Mouse (Mus musculus): ENCODE data around the gene Smad3.
A peak's percentile ranks its signal among the peaks of the same experiment; 100 is the strongest.

Smad3 gene

DNA sequence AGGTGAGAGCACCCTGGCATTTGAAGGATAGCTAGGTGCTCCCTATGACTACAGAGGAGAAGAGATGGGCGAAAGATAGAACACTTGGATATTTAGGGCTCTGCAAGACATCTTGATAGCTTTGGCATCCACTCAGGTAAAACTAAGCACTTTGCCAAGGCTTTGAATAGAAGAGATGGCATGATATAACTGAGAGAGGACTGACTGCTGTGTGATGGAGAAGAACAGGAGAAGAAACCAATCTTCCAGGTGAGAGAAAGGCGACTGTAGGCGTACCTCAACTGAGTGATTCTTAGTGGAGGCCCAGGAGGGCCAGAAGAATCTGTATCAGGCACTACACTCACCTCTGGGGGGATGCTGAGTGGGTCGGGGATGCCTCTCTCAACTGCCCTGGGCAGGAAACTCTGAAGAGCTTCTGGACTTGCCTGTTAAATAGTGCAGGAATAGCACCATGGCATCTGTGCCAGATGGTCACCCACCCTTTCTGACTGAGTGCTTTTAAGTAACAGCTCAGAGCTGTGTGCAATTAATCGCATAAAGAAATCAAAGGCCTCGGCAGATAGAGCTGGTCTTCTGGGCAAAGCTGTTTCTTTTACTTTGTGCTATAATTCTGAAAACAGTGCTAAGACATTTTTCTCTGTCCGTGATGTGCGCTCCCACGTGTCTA lies 132.6 kb downstream of the Smad3 start:
- no peak for DNase-seq (ENCODE audit: low spot score)

DNA sequence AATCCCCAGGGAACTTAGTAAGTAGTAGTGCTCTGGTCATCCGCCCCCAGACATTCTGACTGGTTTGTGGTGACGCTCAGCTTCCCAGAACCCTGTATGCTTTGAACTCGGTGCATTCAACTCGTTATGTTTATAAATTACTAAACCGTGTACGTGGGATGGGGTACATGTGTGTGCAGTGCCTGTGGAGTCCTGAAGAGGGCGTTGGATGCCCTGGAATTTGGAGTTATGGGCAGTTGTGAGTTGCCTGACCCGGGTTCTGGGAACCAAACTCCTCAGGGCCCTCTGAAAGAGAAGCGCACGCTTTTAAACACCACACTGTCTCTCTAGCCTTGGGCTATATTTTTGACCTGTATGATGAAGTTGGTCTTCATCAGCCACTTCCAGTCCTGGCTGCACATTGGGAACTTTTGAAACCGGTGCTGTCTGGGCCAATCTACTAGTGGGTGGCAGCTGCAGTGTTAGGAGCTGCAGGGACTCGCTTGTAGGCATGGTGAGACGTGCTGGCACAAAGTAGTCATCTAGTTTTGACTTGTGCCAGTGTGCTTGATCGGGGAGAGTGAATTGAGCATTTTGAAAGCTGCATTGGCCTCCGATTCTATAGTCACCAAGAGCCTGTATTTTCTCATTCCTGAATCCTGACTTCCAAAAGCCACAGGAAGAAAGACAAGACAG lies 133.8 kb downstream of the Smad3 start:
- DNase-seq (ENCODE audit: low spot score) = no peak

DNA sequence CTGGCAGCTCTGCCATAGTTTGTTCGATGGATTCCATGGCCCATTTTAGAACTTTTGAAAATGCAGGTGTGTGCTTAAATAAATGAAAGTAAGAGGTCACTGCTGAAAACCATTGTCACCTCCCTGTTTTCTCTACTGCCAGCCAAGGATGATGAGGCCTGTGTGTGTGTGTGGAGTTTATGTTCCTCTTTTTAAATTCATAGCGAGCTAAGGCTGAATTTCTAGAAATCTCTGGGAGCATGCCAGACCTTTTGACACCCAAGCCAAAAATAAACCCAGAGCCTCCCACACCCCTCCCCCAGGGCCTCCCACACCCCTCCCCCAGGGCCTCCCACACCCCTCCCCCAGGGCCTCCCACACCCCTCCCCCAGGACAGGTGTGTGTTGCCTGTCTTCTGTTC lies 139.8 kb downstream of the Smad3 start:
- no peak for DNase-seq (ENCODE audit: low spot score)

DNA sequence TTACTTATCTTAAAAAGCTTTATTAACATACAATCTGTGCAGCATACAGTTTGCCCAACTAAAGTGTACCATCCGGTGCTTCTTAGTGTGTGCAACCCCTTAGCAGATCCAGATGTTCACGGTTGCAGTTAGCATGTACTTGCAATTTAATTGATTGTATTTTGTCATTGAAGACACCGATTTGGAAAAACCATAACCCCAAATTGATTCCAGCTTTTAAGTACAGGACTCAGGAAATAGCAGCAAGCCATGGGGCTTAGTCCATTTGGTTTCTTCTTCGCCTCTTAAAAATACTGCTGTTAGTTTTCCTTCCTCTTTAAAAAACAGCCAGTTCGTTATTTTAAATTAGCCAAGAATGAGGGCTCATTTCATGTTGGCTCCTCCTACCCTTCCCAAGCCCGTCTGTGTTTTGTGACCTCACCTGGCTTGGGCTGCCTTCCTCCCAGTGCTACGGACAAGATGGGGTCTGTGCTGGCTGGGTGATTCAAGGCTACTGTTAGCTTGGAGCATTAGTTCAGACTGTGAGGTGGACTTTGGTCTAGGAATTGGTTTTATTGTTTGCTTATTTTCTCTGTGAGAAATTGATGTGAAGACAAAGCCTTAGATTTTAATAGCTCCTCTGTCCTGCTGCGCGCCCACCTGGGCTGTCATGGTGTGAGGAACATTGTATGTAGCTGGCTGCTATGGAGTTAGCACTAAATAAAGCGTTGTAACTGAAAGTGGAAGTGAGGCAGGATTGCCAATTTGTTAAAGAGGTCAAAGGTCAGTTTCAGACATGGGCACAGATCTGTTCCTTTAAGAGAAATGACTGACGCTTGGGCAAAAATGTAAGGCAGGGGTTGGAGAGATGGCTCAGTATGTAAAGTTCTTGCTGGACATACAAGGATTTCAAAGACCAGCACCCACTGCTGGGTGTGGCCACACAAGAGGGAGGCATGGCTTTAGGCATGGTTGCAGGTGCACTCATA lies 143.5 kb downstream of the Smad3 start:
- no peak for DNase-seq (ENCODE audit: low spot score)

DNA sequence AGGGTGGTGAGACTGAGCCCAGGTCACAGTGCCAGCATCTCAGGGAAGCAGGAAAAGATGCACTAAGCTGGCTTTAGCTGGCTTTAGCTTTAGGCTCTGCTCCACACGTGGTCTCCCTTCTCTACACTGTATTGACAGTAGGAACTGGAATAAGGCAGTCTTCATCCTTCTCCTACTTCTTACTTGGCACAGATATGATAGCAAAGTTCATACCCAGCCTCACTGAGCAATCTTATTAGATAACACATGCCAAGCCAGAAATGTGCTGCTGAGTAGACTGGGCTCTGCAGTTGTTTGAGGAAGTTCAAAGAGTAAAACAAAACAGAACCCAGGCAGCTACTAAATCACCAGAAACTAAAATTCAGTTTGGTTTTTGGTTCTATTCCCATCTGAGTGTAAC lies 144.2 kb downstream of the Smad3 start:
- DNase-seq (ENCODE audit: low spot score) = no peak

DNA sequence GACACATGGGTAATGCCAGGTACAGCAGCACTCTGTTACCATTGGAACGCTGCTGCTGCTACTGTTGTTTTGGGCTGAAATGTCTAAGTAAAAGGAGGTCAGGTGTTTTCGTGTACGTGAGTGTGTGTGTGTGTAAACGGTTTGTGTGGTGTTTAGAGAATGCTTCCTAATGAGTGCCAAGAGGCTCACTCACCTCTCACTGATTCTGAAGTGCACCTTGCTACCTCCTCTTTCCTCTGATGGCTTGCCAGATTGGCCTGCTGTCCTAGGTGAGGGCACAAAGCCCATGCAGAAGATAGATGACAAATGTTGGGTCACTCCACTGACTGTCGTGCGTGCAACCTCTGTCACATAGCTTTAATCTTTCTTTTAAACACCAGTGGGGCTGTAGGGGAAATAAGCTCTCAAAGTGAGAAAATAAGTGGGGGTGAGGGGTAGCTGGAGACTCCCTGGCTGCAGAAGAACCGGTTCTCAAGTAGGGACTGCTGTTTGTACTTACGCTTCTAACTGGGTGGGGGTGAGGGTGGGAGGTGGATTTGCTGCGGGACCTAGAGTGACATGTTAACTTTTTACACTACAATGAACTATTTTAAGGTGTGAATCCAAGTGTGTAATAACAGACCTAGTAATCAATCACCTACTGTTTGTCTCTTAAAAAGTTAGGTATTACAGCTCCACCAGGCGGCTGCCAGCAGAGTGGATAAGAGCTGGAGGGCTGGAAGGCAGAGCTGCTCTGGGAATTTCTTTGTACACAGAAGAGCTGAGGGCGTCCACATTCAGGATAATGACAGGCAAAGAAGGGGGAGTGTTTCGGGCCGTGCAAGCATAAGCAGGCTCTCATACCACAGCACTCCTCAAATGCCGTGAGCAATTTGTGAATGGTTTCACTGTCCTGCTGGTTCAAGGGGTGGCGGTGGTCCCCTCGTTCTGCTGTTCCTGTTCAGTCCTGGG lies 145.0 kb downstream of the Smad3 start:
- no peak for DNase-seq (ENCODE audit: low spot score)

DNA sequence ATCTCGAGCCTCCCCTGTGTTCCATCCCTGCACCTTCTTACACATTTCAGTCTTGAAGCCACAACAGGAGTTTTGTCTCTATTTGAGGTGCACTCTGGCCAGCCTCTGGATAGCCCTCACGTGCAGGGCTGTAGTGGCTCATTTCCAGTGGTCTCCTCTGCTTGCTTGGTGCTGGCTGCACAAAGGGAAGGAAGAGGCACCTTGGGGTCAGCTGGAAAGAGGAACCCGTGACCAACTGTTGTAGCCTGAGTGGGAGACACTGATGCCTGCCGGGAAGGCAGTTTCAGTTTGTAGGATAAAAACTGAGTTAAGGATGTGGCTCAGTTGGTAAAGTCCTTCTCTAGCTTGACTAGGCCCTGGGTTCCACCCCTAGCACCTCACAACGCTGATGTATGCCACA lies 145.8 kb downstream of the Smad3 start:
- DNase-seq (ENCODE audit: low spot score) = no peak

DNA sequence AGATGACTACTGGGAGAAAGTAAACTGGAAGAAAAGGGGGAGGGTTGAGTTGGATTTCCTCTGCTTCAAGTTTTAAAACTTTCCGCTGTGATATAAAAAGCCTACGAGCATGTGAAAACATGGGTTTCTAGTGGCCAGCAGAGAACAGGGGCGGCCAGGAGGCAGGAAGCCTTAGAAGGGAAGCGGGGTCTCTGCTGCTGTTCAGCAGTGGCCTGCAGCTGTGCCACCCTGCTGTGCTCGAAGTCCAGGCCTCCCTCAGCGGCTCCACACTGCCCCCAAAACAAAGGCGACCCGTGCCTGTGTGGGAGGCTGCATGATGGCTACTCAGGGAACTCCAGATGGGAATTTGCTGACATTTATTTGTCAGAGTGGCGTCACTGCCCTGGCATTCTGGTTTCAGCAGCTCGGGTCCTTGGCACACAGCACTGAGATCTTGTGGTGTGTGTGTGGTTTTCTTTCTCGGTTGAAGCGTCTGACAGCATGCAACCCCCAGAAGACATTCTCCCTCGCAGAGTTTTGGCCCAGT lies 146.9 kb downstream of the Smad3 start:
- DNase-seq (ENCODE audit: low spot score) = no peak

DNA sequence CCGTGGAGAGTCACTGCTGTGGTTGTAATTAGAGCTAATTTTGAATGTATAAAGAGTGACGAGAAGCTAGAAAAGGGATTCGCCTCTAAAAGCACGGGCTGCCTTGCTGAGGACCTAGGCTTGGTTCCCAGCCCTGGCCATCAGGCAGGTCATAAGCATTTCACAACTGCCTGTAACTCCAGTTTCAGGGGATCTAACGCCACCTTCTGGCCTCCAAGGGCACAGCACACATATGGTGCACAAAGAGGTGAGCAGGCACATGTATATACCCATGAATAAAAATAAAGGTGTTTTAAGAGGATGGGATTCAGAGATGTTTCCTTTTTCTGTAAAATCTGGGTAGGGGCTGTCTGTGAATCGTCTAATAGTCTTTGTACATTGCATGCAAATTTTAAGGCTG lies 147.6 kb downstream of the Smad3 start:
- DNase-seq (ENCODE audit: low spot score) = no peak

DNA sequence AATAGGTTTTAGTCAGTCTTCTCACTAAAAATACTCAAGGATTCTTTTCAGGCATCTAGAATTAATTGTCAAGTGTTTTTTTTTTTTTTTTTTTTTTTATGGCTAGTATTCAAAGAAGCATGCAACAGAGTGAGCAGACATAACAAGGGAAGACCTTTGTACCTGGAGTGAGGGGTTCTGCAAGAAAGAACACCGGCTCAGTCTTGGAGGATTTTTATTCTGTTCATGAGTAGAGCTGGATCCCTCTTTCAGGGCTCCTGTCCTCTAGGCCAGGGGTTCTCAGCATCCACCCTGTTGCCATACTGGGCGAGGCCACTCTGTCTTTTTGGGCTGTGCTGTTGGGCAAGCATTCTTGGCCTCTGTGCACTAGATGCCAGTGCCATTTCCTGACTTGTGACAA lies 148.0 kb downstream of the Smad3 start:
- no peak for DNase-seq (ENCODE audit: low spot score)

DNA sequence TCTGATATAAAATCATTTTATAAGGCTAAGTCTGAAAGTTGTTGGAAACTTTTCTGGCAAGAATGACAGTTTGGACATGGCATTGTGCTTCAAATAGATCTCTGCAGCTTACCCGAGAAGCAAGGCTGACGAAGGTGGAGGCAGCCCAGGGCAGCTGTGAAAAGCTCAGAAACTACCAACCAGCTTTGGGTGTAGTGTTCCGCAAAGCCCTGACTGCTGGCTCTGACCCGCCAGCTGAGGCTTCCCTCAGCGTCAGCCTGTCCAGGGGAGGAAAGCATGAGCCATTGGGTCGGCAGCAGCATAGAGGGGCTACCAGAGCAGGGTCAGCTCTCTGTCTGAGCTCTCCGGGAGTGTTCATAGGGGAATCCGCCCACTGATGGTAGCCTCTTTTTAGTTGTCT lies 148.5 kb downstream of the Smad3 start:
- no peak for DNase-seq (ENCODE audit: low spot score)

DNA sequence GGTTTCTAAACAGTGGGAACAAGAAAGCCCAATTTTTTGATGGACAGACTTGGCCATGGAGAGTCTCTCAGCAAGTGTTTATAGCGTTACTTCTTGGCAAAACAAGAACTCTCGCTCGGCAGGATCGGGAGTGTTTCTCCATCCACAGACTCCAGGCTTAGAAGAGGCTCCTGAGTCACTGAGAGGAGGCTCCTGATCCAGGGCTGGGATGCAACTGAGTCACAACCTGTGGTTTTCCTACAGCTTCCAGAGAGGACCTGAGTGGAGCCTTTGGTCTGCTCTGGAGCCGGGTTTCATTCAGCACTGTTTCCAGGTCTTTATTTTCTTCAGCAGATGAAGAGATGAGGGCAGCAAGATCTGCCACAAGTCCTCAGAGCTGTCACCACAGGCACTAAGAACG lies 149.8 kb downstream of the Smad3 start:
- no peak for DNase-seq (ENCODE audit: low spot score)

DNA sequence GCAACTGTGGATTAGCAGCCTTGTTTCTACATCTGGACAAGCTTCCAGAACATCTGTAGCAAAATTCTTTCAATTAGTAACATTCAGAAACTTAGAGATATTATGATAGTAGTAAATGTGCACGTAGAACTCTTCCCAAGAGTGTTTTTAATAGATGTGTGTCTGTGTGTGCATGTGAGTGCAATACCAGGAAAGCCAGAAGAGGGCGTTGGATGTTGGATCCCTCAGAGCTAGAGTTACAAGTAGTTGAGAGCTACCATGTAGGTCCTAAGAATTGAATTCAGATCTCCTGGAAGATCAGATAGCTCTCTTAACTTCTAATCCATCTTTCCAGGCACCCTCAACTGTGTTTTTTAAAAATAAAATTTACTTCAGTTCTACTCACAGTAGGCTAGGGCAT lies 151.2 kb downstream of the Smad3 start:
- DNase-seq (ENCODE audit: low spot score) = no peak

DNA sequence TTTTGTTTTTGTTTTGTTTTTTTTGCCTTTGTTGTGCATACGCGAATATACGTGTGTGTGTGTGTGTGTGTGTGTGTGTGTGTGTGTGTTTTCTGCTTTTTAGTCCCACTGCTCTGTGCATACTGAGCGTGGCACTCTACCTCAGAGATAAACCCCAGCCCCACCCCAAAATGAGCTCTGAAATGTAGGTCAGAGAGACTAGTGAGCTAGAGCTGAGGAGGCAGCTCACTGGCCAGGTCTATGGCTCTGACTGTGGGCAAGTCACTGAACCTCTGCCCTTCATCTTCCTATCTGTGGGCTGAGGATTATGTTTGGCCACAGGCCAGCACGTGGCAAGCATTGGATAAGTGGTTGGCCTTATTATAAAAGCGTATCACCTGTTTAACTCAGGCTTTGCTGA lies 153.9 kb downstream of the Smad3 start:
- peak; percentile 23 for DNase-seq (ENCODE audit: low spot score)

DNA sequence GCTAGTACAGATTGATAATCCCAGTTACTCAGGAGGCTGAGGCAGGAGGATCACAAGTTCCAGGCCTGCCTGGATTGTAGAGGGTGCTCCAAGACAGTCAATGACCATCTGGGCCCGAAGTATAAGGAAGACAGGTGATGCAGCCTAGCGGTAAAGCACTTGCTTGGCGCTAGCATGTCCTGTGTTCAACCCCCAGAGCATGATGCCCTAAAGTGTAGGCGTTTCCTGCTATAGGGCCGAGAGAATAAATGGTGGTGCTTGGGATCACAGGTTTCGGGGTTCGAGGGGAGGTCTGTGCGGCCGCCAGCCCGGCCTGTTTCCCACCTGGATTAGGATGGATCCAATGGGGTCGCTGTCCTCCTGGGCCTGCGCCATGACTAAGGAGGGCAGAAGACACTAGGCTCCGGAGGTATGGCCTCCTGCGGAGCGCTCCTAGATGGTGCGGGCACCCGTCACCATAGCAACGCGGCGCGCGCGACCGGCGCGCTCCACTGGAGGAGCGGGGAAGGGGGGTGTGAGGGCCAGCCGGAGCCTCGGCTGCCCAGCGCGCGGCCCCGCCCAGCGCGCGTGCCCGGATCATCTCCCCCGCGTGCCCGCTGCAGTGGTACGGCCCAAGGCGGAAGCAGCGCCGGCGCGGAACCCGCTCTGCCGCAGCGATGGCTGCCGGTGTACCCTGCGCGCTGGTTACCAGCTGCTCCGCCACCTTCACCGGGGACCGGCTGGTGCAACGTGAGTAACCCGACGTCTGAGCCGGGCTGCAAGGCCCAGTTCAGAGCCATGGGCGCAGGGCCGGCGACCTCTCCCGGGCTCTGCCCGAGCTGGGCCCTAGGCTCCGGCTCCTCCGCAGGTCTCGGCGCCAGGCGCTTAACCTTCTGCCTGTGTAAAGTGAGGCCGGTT lies 155.5 kb downstream of the Smad3 start, which contains the start of the genes Iqch and Aagab:
Gene Iqch (minus strand): TSS at position 451 of the 897 bp plus-strand sequence.
Gene Aagab (plus strand): TSS at position 618 of the 897 bp plus-strand sequence.
- DNase-seq (ENCODE audit: low spot score) = peak; percentile 99
